Comparison of ENCODE assay signal across 9 mouse cellular contexts in the genomic region with DNA sequence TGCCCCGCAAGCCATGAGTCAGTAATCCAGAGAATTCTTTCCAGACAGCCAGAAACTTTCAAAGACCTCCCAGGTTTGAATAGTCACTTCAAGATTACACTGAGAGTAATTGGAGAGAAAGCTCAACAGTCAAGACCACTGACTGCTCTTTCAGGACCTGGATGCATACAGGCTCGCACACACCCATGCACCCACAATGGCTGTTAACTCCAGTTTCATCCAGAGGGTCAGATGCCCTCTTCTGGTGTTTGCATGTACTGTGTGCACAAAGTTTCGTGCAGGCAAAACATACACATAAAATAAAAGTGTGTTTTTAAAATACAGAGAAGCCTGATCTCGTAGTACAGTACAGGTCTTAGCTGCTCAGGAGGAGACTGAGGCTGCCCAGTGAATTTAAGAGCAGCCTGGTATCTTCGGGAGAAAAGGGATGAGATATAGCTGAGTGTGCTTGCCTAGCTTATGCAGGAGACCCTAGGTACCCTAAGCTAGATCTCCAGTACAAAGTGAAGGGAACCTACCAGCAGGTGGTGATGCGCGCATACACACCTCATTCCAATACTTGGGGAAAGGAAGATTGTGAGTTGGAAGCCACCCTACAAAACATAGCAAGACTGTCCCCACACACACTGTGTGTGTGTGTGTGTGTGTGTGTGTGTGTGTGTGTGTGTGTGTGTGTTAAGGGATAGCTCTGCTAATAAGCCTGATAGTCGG. TPM values are rescaled to one million over a fixed set of nuclear protein-coding genes. Genes with fewer than 3 reads are reported as not detected.
A peak's percentile ranks its signal among the peaks of the same experiment; 100 is the strongest.
DNase-seq lines count a peak whose midpoint lies in the region; ATAC-seq and TF ChIP-seq lines count a peak whose summit lies in the region.
"Had no signal": no experiment of that assay in that cellular context is flagged by ENCODE, and none has a peak within 500 bp of the region (broad histone marks: within the 10 kb centered on the region; RNA-seq: fewer than 3 reads in every experiment).

No protein-coding gene starts in this region.

- H3K4me3 ChIP-seq in kidney, embryonic 14.5 days (ENCODE audit: low read length): no peak overlapping the region
- H3K4me3 ChIP-seq in embryonic fibroblast, embryonic 13.5 days (ENCODE audit: insufficient read depth, low read length): no peak overlapping the region

- H3K9me3 ChIP-seq in kidney, embryonic 14.5 days (ENCODE audit: control insufficient read depth, low read length): no peaks in the 10 kb centered on the region

- no peak for TF ChIP-seq POLR2A in embryonic fibroblast, embryonic 13.5 days (IDR thresholded peaks at IDR 0.05; ENCODE audit: low read depth, low read length)

- H3K9ac ChIP-seq in kidney, embryonic 14.5 days (ENCODE audit: low read depth, low read length): 0 out of 2 replicates have a peak overlapping the region, but pooled peaks have one; percentile 7

- no peak overlapping the region for H3K4me2 ChIP-seq in kidney, embryonic 14.5 days (replicated peaks; ENCODE audit: low read depth, low read length)

- H3K4me1 ChIP-seq in kidney, embryonic 14.5 days (ENCODE audit: control insufficient read depth, insufficient read depth, low read length): peaks cover 81% of the 10 kb centered on the region
- H3K4me1 ChIP-seq in embryonic fibroblast, embryonic 13.5 days (ENCODE audit: control insufficient read depth, insufficient read depth, low read length): peaks cover 28% of the 10 kb centered on the region

- peak overlapping the region; percentile 57; the same call in 1 of the 2 replicates for H3K27ac ChIP-seq in kidney, embryonic 14.5 days (ENCODE audit: low read depth, low read length)
- 0 out of 2 replicates have a peak overlapping the region, but pooled peaks have one; percentile 1 for H3K27ac ChIP-seq in embryonic fibroblast, embryonic 13.5 days (ENCODE audit: insufficient read depth, low read length)

- no peaks in the 10 kb centered on the region for H3K27me3 ChIP-seq in kidney, embryonic 14.5 days (ENCODE audit: control insufficient read depth, insufficient read depth, low read length)

- TF ChIP-seq CTCF in embryonic fibroblast, embryonic 13.5 days (IDR thresholded peaks at IDR 0.05; ENCODE audit: borderline replicate concordance, insufficient read depth, low read length): no peak

- ATAC-seq in kidney, embryonic 14.5 days (ENCODE audit: low FRiP score, low TSS enrichment): no peak

- no peak for DNase-seq in kidney, adult 8-10 months
- peak; percentile 30 for DNase-seq in 3134 (ENCODE audit: extremely low read depth, insufficient read length, low spot score)
- DNase-seq in 3T3-L1 (ENCODE audit: low read depth, low spot score): peak; percentile 35
- no peak for DNase-seq in cerebellum, adult 18-20 months
- DNase-seq in spleen, postnatal 14 days (ENCODE audit: low spot score in 2 of 2): no peak
- DNase-seq: layer of hippocampus, adult 9-11 months; spleen, adult 18-20 months had no signal

- H3K36me3 ChIP-seq in kidney, embryonic 14.5 days (ENCODE audit: control insufficient read depth, insufficient read depth, low read length): peaks cover 5% of the 10 kb centered on the region; the same call in 1 of the 2 replicates

- 76% methylated on average over 8 of the region's 8 CpGs for WGBS in kidney, embryonic 14.5 days

RNA-seq across cellular contexts. Expression of gene Fgfr2, which starts 9.8 kb away (rescaled TPM):
- 62.8 and 133 TPM in 2 replicates for polyA plus RNA-seq in kidney, embryonic 14.5 days (2014; fragmentation: Nextera tagmentation; extraction: Ambion mirVana)
- 50.0 and 59.9 TPM in 2 replicates for polyA plus RNA-seq in embryonic fibroblast, embryonic 13.5 days (2011; ENCODE audit: insufficient read length, low read depth, missing spikeins)

RNA-seq across cellular contexts. Expression of gene Ctbp2, which starts 10.8 kb away (rescaled TPM):
- 132 and 157 TPM in 2 replicates for polyA plus RNA-seq in kidney, embryonic 14.5 days (2014; fragmentation: Nextera tagmentation; extraction: Ambion mirVana)
- 56.4 and 59.9 TPM in 2 replicates for polyA plus RNA-seq in embryonic fibroblast, embryonic 13.5 days (2011; ENCODE audit: insufficient read length, low read depth, missing spikeins)

Comparison
In these comparisons a context has a peak if more than half of its experiments do, and no peak if none do; other contexts are left out.
1. DNase-seq: peak in 3134 (single experiment) and 3T3-L1 (single experiment); none in kidney, adult 8-10 months (0 of 2), cerebellum, adult 18-20 months (0 of 2) and spleen, postnatal 14 days (0 of 2).